Comparison of ENCODE assay signal across 8 mouse cellular contexts in genomic region chr15:59197455-59198391, GRCm38 (mm10).
DNase-seq lines count a peak whose midpoint lies in the region; ATAC-seq and TF ChIP-seq lines count a peak whose summit lies in the region.

No protein-coding gene starts in this region.

- peak overlapping the region; percentile 86 for H3K27ac ChIP-seq in layer of hippocampus, adult 2 months
- peak overlapping the region; percentile 64 for H3K27ac ChIP-seq in forebrain, embryonic 11.5 days (ENCODE audit: low read depth, low read length)
- H3K27ac ChIP-seq in limb, embryonic 12.5 days: peak overlapping the region; percentile 85
- peak overlapping the region; percentile 73 for H3K27ac ChIP-seq in midbrain, embryonic 14.5 days (replicated peaks; ENCODE audit: low read depth, low read length)

- H3K4me1 ChIP-seq in forebrain, embryonic 11.5 days (replicated peaks; ENCODE audit: control insufficient read depth, insufficient read depth, low read length): peaks cover 12% of the 10 kb centered on the region; the same call in 1 of the 2 replicates
- peaks cover 28% of the 10 kb centered on the region for H3K4me1 ChIP-seq in limb, embryonic 12.5 days (replicated peaks)
- H3K4me1 ChIP-seq in midbrain, embryonic 14.5 days (ENCODE audit: control insufficient read depth, insufficient read depth, low read length): peaks cover 14% of the 10 kb centered on the region; the same call in 1 of the 2 replicates

- no peak for TF ChIP-seq CTCF in layer of hippocampus, adult 2 months (conservative IDR thresholded peaks at IDR 0.05)

- WGBS in forebrain, embryonic 11.5 days: 13% methylated on average over 7 of the region's 7 CpGs
- WGBS in limb, embryonic 12.5 days: 18% methylated on average over 7 of the region's 7 CpGs
- WGBS in midbrain, embryonic 14.5 days: 9% methylated on average over 7 of the region's 7 CpGs

- no peaks in the 10 kb centered on the region for H3K36me3 ChIP-seq in forebrain, embryonic 11.5 days (ENCODE audit: control insufficient read depth, insufficient read depth, low read length)
- H3K36me3 ChIP-seq in limb, embryonic 12.5 days: no peaks in the 10 kb centered on the region
- H3K36me3 ChIP-seq in midbrain, embryonic 14.5 days (ENCODE audit: control insufficient read depth, insufficient read depth, low read length): no peaks in the 10 kb centered on the region

- DNase-seq in layer of hippocampus, adult 2 months (ENCODE audit: low spot score in 2 of 2): peak in 1 of 2 experiments; percentile 16
- no peak for DNase-seq in layer of hippocampus, adult 11-12 months (ENCODE audit: low spot score)
- no peak for DNase-seq in forebrain, embryonic 11.5 days (ENCODE audit: low spot score)
- peak; percentile 70 for DNase-seq in heart, postnatal 4 days
- peak; percentile 64 for DNase-seq in midbrain, embryonic 14.5 days

- peak overlapping the region; percentile 2; the same call in 1 of the 2 replicates for H3K9ac ChIP-seq in forebrain, embryonic 11.5 days (ENCODE audit: low read length)
- H3K9ac ChIP-seq in limb, embryonic 12.5 days (replicated peaks): no peak overlapping the region
- H3K9ac ChIP-seq in midbrain, embryonic 14.5 days (replicated peaks; ENCODE audit: low read length): no peak overlapping the region

- H3K27me3 ChIP-seq in forebrain, embryonic 11.5 days (ENCODE audit: control insufficient read depth, insufficient read depth, low read length): no peaks in the 10 kb centered on the region
- H3K27me3 ChIP-seq in limb, embryonic 12.5 days: no peaks in the 10 kb centered on the region
- no peaks in the 10 kb centered on the region for H3K27me3 ChIP-seq in midbrain, embryonic 14.5 days (ENCODE audit: control insufficient read depth, insufficient read depth, low read length)

- no peaks in the 10 kb centered on the region for H3K9me3 ChIP-seq in forebrain, embryonic 11.5 days (ENCODE audit: control insufficient read depth, low read length)
- H3K9me3 ChIP-seq in limb, embryonic 12.5 days: no peaks in the 10 kb centered on the region
- H3K9me3 ChIP-seq in midbrain, embryonic 14.5 days (ENCODE audit: control insufficient read depth, low read length): no peaks in the 10 kb centered on the region

- ATAC-seq in forebrain, embryonic 11.5 days (replicated peaks; ENCODE audit: low FRiP score): peak; percentile 71
- peak; percentile 58; the same call in 1 of the 2 replicates for ATAC-seq in limb, embryonic 12.5 days (ENCODE audit: insufficient number of reproducible peaks, insufficient read depth, low FRiP score, low TSS enrichment, low read depth)
- ATAC-seq in midbrain, embryonic 14.5 days (ENCODE audit: low FRiP score, low TSS enrichment): peak; percentile 60; the same call in 1 of the 2 replicates
- ATAC-seq in megakaryocyte-erythroid progenitor cell, adult 5-6 weeks (replicated peaks; ENCODE audit: low FRiP score, low TSS enrichment, poor library complexity, severe bottlenecking): no peak
- ATAC-seq in erythroid progenitor cell, adult 5-6 weeks (replicated peaks; ENCODE audit: low FRiP score, poor library complexity, severe bottlenecking): no peak

- no peak overlapping the region; the same call in 1 of the 2 replicates for H3K4me2 ChIP-seq in forebrain, embryonic 11.5 days (ENCODE audit: low read depth, low read length, severe bottlenecking)
- 0 out of 2 replicates have a peak overlapping the region, but pooled peaks have one; percentile 21 for H3K4me2 ChIP-seq in limb, embryonic 12.5 days
- H3K4me2 ChIP-seq in midbrain, embryonic 14.5 days (ENCODE audit: low read length): no peak overlapping the region

- H3K4me3 ChIP-seq in layer of hippocampus, adult 2 months: no peak overlapping the region
- no peak overlapping the region for H3K4me3 ChIP-seq in forebrain, embryonic 11.5 days (ENCODE audit: low read depth, low read length)
- no peak overlapping the region for H3K4me3 ChIP-seq in limb, embryonic 12.5 days (replicated peaks)
- H3K4me3 ChIP-seq in midbrain, embryonic 14.5 days (replicated peaks; ENCODE audit: low read depth, low read length): no peak overlapping the region

Comparison
In these comparisons a context has a peak if more than half of its experiments do, and no peak if none do; other contexts are left out.
1. DNase-seq: peak in heart, postnatal 4 days (single experiment) and midbrain, embryonic 14.5 days (single experiment); none in layer of hippocampus, adult 11-12 months (single experiment) and forebrain, embryonic 11.5 days (single experiment).
2. ATAC-seq: peak in forebrain, embryonic 11.5 days (single experiment), limb, embryonic 12.5 days (single experiment) and midbrain, embryonic 14.5 days (single experiment); none in megakaryocyte-erythroid progenitor cell, adult 5-6 weeks (single experiment) and erythroid progenitor cell, adult 5-6 weeks (single experiment).
3. Peak in every context shown above with its lines, with median percentiles within 50 percentile points of each other: H3K27ac ChIP-seq.